Mouse (Mus musculus): ENCODE results near the gene Utf1.

Gene Utf1

GRCm38 (mm10) chr7:139937810-139938209 is 5.8 kb upstream of the Utf1 start:
- DNase-seq (ENCODE audit: low spot score in 2 of 2): no peak

GRCm38 (mm10) chr7:139940476-139941209 is 2.9 kb upstream of the Utf1 start:
- DNase-seq (ENCODE audit: low spot score in 2 of 2): no peak

DNA sequence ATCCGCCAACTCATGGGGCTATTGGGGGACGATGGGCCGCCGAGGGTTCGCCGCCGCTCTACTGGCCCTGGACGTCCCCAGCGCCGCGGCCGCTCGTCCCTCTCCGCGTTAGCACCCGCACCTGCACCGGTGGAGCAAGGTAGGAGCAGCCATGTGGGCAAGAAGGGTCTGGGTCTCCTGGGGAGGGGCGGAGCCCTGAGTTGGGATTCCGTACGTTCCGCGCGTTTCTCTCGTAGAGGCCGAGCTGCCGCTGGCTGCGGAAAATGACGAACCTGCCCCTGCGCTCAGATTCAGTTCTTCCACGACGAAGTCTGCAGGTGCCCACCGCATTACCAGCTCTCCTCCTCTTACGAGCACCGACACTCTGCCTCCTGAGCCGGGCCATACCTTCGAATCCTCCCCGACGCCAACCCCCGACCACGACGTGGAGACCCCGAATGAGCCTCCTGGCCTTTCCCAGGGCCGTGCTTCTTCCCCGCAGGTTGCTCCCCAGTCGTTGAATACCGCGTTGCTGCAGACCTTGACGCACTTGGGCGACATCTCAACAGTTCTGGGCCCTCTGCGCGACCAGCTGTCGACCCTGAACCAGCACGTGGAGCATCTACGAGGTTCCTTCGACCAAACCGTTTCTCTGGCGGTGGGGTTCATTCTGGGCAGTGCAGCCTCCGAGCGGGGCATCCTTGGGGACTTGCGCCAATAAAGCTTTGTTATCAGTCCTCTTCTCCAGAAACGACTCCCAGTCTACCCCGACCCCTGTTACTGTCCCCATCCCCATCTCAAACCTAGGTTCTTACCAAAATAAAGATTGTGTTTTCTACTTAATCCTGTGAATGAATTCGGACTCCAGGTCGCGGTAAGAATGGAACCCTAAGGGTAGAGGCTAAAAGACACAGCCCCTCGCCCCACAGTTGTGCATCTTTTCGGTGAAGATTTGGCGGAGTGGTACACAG is 977 bp downstream of the Utf1 start:
- DNase-seq (ENCODE audit: low spot score in 2 of 2): no peak

GRCm38 (mm10) chr7:139945516-139945915 is 1.9 kb downstream of the Utf1 start:
- no peak for DNase-seq (ENCODE audit: low spot score in 2 of 2)

DNA sequence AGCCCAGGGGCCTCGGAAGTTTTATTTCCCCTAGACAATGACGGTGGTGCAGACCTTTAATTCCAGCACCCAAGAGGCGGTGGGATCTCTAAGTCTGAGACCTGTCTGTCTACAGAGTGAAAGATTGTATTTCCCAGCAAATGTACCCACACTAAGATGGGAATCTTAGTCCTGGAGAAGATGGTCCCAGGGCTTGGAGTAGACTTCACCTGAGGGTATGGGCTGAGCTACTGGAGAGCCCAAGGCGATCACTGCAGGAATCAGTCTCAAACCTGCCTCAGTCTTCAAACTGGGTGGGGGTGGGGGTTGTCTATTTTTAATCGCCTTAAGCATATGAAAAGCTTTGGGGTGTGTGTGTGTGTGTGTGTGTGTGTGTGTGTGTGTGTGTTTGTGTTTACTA is 2.4 kb downstream of the Utf1 start:
- no peak for DNase-seq (ENCODE audit: low spot score in 2 of 2)

DNA sequence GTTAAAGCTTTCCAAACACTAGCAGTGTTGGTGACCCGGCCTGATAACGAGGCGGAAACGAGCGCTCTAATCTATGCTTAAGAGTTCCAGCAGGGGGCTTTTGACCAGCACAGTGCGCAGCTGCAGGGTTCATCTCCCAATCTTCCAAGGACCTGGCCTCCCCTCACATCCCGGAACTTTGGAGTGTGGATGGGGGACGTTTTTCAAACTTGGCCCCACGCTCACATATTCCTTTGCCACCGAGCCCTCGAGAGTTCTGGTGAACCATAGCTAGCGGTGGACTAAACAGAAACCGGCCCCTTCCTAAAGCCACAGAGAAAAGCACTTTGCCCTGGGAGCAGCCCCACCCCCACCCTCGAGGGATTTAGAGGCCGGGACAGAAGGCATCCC is 6.3 kb downstream of the Utf1 start:
- DNase-seq (ENCODE audit: low spot score in 2 of 2): no peak

- no peak for DNase-seq (ENCODE audit: low spot score in 2 of 2)
These were observed 6.8 kb downstream of the Utf1 start for GRCm38 (mm10) chr7:139950283-139950971.

DNA sequence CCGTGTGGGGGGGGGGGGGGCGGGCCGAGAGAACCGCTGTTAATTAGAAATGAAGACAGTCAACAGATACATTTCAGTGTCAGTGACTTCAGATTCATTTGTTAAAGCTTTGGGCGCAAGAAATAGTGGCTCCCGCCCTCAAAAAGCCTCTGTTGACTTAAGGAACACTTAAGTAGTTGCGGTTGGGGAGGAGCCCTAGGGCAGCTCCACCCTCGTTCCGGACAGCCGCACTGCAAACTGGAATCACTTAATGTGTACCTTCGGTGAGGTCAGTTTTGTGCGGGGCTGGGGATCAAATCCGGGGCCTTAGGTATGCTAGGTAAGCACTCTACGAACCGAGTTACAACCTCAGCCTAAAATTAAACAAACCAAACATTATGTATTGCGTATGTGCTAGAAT is 7.5 kb downstream of the Utf1 start:
- DNase-seq (ENCODE audit: low spot score in 2 of 2): no peak

DNA sequence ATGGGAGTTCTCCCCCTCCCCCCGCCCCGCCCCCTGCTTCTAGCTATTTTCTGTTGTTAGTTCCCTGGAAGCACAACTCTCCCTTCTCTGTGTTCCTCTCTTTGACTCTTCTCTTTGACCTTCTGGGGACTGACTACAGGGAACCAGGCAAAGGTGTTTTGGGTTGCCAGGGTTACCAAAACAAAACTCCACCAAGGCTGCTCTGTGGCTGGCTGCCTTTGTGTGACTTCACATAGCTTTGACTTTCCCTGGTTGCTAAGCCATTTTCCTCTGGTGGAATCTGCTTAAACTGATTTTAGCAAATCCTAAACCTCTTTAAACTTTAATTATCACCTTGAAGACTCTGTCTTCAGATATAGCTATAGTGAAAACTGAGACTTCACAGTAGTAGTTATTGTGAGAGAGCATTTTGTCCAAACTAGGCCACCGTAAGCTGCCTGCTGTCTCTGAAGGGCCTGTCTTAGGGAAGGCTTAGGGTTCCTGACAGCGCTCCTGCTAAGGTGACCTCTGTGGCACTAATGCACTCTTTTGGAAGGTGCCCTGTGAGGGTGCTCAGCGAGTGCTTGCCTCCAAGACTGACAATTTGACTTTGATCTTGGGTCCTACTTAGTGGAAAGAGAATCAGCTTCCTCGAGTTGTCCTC is 8.5 kb downstream of the Utf1 start:
- DNase-seq (ENCODE audit: low spot score in 2 of 2): no peak

DNA sequence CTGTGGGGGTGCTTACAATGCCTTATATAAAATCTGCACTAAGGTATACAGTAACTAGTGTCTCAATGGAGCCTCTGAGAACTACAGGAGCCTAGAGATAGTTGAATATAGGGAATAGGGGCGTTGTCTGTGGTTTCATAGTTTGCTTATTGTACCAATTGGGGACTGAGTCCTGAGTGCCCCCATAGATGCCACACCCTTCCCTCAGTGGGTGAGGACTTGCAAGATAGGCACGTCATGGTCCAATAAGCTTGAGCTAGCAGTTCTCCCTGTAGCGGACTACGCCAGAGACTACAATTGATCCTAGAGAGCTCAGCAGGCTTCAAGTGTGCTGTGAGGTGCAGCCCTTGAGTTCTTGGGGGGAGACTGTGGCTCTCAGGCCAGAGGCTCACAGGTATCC is 11.9 kb downstream of the Utf1 start:
- DNase-seq (ENCODE audit: low spot score in 2 of 2): no peak

- DNase-seq (ENCODE audit: low spot score in 2 of 2): no peak
These were observed 13.1 kb downstream of the Utf1 start for GRCm38 (mm10) chr7:139956658-139957057.

DNA sequence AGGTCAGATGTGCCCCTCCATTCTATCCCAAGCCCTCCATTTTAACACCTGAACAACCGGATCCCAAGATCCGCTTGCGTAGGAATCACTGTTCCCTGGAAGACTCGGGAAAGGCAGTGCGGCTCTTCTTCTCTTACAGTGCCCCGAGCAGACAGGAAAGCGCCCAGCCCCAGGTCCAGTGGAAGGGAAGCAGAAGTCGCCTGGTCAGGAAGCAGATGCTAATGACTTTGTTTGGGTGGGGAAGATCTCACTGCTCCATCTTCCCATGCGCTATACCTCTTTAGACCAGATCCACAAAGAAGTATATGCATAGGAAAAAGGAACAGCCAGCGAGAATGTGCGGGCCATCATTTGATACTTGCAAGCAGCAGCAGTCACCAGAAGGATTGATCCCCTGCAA is 13.8 kb downstream of the Utf1 start:
- no peak for DNase-seq (ENCODE audit: low spot score in 2 of 2)

DNA sequence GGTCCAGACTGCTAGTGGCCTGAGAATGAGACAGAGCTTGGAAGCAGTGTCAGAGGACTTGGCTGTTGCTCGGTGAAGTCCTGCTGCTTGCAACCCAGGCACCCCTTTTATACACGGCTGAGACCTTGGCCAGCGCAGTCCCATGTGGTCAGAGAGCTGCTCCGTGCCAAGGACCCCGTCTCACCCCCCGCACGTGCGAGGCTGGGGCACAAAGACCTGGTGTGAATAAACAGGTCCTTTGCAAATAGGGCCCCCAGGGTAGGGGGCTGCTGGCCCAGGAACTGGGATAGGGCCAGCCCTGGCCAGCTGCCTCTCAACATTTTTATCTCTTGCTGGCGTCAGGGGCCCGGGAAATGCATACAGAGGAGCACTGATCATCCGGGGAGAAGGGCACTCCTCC is 14.4 kb downstream of the Utf1 start:
- no peak for DNase-seq (ENCODE audit: low spot score in 2 of 2)

DNA sequence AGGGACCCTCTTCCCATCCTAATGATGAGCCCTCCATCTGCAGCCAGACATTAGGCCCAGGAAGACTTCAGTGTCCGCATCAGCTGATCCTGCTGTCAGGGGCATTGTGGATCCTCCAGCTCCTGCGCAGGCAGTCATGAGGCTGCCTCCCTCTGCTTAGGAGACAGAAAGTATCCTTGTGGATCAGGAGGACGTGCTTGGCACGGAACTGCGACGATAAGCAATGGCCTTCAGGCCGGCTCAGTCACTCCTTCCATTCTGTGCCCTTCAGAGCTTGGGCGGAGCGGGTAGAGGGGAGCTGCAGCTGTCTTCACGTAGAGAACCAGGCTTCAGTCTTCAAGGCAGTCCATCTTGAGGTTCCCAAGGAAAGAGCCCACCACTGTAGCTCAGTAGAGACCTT is 17.6 kb downstream of the Utf1 start:
- DNase-seq (ENCODE audit: low spot score in 2 of 2): no peak

DNA sequence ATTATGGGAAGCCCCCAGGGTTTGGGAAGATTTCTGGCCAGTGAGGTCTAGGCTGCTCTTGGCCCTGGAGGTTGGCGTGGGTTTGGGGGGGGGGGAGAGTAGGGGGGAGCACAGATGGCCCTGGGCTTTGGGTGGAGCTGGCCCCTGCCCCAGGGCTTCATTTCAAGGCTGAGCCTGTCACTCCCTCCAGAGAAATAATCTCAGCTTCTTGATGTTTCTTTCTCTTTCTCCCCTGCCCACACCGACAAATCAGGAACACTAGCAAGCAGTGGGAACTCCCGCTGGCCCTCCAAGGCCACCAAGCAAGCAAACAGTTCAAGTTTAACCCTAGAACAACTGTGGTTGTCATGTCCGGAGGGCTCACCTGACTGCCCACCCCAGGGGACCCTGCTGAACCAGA is 20.2 kb downstream of the Utf1 start:
- no peak for DNase-seq (ENCODE audit: low spot score in 2 of 2)

DNA sequence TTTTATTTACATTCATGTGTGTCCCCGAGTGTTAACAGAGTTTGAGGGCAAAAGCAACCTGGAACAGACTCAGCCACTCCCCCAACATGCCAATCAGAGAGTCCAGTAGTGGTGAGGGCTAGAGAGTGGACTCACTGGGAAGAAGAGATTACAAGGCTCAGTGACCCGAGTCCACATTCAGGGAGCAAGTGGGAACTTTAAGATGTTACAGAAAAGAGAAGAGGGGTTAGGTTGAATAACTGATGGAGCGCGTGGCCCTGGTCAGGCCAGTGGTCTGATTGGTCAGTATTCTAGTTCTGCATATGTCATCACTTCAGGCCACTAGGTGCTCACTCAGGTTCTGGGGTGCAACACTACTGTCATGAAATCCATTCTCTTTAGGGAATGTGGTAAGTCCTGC is 23.6 kb downstream of the Utf1 start:
- DNase-seq (ENCODE audit: low spot score in 2 of 2): no peak

- no peak for DNase-seq (ENCODE audit: low spot score in 2 of 2)
These were observed 24.8 kb downstream of the Utf1 start for GRCm38 (mm10) chr7:139968428-139968827.

DNA sequence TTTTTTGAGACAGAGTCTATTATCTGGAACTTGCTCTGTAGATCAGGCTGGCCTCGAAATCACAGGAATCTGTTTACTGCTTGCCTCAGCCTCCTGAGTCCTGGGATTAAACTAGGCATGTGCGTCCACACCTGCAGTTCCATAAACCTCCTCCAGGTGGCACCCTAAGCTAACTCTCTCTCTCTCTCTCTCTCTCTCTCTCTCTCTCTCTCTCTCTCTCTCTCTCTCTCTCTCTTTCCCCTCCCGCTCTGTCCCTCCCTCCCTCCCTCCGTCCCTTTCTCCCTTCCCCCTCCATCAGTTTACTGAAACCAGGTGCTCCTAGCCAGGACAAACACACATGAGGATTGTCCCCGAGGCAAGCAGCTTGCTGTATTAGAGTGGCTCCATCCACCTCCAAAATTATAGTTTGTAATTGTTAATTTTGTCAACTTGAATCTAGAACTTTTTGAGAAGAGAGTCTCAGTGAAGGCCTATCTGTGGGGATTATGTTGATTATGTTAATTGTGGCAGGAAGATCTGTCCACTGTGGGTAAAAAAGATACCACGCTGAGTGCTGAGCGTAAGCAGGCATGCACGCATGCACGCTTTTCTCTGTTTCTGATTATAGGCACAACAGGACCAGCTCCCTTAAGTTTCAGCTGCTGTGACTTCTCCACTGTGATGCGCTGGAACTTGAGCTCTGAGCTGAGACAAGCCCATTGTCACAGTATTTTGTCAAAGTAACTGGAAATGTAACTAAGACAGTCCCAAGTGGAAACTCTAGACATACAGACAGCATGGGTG is 25.9 kb downstream of the Utf1 start:
- peak; percentile 85 to 93 for DNase-seq (ENCODE audit: low spot score in 2 of 2)

DNA sequence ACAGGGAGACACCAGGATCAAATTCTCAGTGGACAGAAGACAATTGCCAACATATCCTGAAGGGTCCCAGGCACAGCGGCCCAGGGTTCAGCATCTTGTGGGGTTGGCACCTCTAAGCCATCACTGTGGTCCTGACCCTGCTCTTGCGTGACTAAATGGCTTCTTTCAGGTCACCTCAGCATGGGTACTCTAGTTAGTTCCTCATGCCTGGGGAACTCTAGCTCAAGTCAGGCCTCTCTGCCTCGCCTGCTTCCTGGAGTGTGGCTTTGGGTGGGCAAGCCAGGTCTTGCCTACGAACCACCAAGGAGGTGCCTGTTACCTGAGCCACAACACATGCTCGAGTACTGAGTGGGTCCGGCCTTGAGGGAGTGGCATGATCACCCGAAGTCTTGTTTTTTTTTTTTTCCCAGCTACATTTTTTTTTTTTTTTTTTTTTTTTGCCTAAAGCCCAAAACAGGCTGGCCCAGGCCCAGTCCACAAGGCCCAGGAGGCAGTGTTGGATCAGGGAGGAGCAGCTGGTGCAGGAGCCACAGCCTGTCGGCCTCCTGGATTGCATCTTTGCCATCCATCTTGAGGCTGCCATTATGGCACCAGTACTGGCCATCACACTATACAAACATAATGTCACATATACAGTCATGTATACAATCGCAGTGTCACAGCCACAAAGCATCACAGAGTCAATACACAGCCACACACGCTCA is 26.8 kb downstream of the Utf1 start:
- no peak for DNase-seq (ENCODE audit: low spot score in 2 of 2)

- no peak for DNase-seq (ENCODE audit: low spot score in 2 of 2)
These were observed 27.4 kb downstream of the Utf1 start for GRCm38 (mm10) chr7:139970979-139971378.

- DNase-seq (ENCODE audit: low spot score in 2 of 2): no peak
These were observed 27.8 kb downstream of the Utf1 start for GRCm38 (mm10) chr7:139971436-139971835.
